Mouse (Mus musculus): Measurements from ENCODE around the gene Uqcrq. TPM values are rescaled to one million over a fixed set of nuclear protein-coding genes. Genes with fewer than 3 reads are reported as not detected.

The Uqcrq gene
- polyA plus RNA-seq, 1 experiment from 2014 or later, result 664 TPM

DNA sequence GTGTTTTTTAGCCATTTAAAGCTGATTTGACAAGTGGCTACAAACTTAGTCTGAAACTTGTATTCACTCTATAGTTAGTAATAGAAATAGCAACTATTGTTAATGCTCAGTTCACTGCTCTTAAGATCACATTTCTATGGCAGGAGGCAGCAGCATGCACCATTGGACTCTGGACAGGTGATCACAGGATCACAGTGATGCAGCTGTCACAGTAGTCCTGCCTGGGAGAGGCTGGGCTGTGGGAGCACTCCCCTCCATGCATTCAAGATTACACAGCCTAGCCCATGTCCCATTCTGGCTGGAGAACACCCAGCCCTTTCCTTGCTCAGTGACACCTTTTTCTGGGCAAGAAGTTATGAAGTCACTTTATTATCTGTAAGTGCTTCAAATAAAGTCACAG, 12.6 kb downstream of the Uqcrq start:
- POLR2A ChIA-PET, result no interaction called here
- DNase-seq (ENCODE audit: low read depth, low spot score) (no peak), ATAC-seq (no peak)
- CTCF ChIA-PET, result interaction anchor here (1.3 to 3.2 kb wide), 2 partner anchors 17 to 26 kb away, joined by 3 to 11 read pairs; no protein-coding TSS in a partner anchor
- H3K27me3 ChIP-seq, result no peaks in the 10 kb centered on the region
- in situ Hi-C loops (cut with MboI; ENCODE audit: low pct_unique_long_range_greater_than_20kb), result no loop called here
- TF ChIP-seq CTCF (IDR thresholded peaks at IDR 0.05), result no peak

DNA sequence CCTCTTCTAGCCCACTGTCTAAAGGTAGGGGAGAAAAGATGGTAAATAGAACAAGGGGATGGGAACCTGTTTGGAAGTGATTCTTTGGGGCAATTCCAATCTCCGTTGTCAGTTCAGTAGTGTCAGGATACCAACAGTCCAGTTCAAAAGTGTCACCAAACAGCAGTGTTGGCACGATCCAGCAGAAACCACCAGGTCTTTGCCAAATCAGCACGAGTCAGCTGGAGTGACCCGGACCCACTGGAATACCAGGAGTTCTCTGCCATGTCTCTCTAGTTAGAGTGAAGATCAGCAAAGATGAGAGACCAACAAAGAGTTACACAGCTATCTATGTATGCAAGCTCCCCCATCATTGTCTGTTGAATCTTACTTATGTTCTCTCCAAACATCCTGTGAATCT, 16.8 kb downstream of the Uqcrq start:
- CTCF ChIA-PET, result interaction anchor here (1.3 kb wide), 1 partner anchor 9 kb away, joined by 4 read pairs; the partner anchor contains the start of gene Leap2

DNA sequence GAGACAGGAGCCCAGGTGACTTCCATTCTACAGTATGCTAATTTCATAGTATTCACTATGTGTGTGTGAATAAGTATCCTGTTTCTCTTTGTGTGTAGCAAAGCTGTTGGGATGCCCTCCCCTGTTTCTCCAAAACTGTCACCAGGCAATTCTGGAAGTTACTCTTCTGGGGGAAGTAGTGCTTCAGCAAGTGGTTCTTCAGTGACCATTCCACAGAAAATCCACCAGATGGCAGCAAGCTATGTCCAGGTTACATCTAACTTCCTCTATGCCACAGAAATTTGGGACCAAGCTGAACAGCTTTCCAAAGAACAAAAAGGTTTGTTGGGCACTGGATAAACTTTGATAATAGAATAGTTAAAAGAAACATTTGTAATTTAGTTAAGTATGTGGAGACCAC, 18.9 kb downstream of the Uqcrq start:
- H3K27me3 ChIP-seq, result no peaks in the 10 kb centered on the region
- in situ Hi-C loops (cut with MboI; ENCODE audit: low pct_unique_long_range_greater_than_20kb), result no loop called here
- TF ChIP-seq CTCF (IDR thresholded peaks at IDR 0.05), result peak; percentile 75
- ChIA-PET POLR2A (no interaction called here), CTCF (interaction anchor here (0.7 to 4.3 kb wide), 6 partner anchors 8 to 87 kb away, joined by 3 to 31 read pairs (median 4); partner anchors contain the start of genes Leap2 and Zcchc10)
- ATAC-seq (no peak), DNase-seq (ENCODE audit: low read depth, low spot score) (no peak)

More for the DNA sequence above, 16.8 kb downstream of the Uqcrq start:
- TF ChIP-seq CTCF (IDR thresholded peaks at IDR 0.05), result no peak
- ATAC-seq (no peak), DNase-seq (ENCODE audit: low read depth, low spot score) (no peak)
- H3K27me3 ChIP-seq, result no peaks in the 10 kb centered on the region
- POLR2A ChIA-PET, result no interaction called here
- in situ Hi-C loops (cut with MboI; ENCODE audit: low pct_unique_long_range_greater_than_20kb), result no loop called here

DNA sequence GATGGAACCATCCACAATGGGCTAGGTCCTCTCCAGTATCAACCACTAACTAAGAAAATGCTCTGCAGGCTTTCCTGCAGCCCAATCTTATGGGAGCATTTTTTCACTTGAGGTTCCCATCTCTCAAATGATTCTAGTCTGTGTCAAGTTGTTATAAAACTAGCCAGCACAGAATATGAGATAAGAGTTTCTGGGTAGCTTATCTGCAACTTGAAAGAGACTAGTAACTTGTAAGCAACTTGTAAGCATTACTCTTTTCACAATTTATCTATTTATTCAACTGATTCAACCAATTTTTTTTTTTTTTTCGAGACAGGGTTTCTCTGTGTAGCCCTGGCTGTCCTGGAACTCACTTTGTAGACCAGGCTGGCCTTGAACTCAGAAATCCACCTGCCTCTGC, 27.0 kb downstream of the Uqcrq start:
- H3K27me3 ChIP-seq, result no peaks in the 10 kb centered on the region
- TF ChIP-seq CTCF (IDR thresholded peaks at IDR 0.05), result no peak
- in situ Hi-C loops (cut with MboI; ENCODE audit: low pct_unique_long_range_greater_than_20kb), result no loop called here
- ATAC-seq, result no peak
- DNase-seq (ENCODE audit: low read depth, low spot score), result no peak
- ChIA-PET POLR2A (no interaction called here), CTCF (interaction anchor here (0.8 to 5.6 kb wide), 2 partner anchors 7 to 14 kb away, joined by 4 to 31 read pairs; no protein-coding TSS in a partner anchor)

DNA sequence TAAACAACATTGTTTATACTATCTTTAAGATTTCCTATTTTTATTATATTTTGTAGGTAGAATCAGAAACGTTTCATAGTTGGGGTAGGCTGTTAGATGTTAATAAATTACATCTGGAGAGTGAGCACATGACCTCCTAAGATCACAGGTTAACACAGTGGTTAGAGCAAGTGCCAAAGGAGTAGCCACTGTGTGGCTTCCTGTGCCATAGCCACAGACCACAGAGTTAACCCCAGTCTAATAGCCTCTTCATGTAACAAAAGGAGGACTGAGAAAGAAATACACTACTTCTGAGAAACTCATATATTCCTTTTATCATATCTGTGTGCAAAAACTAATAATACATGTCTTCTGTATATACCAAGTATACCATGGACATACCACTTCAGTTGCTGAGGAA, 36.8 kb downstream of the Uqcrq start:
- CTCF ChIA-PET, result no interaction called here
- in situ Hi-C loops (cut with MboI; ENCODE audit: low pct_unique_long_range_greater_than_20kb), result no loop called here
- TF ChIP-seq CTCF (IDR thresholded peaks at IDR 0.05), result no peak
- no peaks in the 10 kb centered on the region for H3K27me3 ChIP-seq
- ATAC-seq (no peak), DNase-seq (ENCODE audit: low read depth, low spot score) (no peak)
- POLR2A ChIA-PET, result no interaction called here

DNA sequence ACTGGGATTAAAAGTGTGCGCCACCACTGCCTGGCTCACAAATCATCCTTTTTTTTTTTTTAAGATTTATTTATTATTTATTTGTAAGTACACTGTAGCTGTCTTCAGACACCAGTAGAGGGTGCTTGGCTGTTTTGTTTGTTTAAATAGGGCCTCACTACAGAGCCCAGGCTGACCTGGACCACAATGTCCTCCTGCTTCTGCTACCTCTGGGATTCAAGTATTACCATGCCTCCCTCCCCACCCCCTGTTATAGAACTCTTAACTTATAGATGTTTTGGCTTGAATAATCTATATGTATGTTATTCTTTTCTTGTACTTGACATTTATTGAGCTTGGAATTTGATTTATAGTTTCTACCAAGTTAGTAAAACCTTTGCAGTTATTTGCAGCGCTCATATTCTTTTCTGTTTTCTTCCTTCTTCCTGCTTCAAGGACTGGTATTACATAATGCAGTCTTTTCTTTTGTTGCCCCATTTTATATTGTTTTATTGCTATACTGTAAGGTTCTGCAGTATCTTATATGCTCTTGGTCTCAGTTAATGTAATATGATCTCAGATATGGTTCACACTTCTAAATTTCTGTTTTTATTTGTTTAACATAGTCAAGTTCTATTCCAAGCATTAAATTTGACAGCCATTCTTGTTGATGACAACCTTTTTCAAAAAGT, 46.7 kb downstream of the Uqcrq start:
- TF ChIP-seq CTCF (IDR thresholded peaks at IDR 0.05), result no peak
- DNase-seq (ENCODE audit: low read depth, low spot score) (no peak), ATAC-seq (no peak)
- ChIA-PET POLR2A (no interaction called here), CTCF (interaction anchor here (0.6 kb wide), 1 partner anchor 8 kb away, joined by 3 read pairs; no protein-coding TSS in a partner anchor)
- no peaks in the 10 kb centered on the region for H3K27me3 ChIP-seq
- in situ Hi-C loops (cut with MboI; ENCODE audit: low pct_unique_long_range_greater_than_20kb), result no loop called here

DNA sequence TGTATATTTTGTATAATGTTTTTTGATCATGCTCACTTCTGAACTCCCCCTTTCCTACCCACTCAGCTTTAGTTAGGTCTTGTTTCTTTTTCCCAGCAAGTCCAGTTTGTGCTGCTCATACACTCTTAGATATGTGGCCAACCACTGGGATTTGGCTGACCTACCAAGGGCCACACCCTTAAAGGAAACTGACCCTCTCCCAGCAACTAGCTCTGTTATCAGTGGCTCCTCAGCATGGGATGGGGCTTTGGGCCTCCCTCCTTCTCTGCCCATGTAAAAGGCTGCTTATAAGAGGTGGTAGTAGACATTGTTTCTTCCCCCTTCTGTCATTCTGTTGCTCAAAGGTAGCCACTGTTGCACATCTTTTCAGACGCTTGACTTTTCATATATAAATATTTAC, 51.7 kb downstream of the Uqcrq start:
- in situ Hi-C loops (cut with MboI; ENCODE audit: low pct_unique_long_range_greater_than_20kb), result no loop called here
- CTCF ChIA-PET, result no interaction called here
- DNase-seq (ENCODE audit: low read depth, low spot score), result no peak
- ATAC-seq, result no peak
- POLR2A ChIA-PET, result no interaction called here
- no peak for TF ChIP-seq CTCF (IDR thresholded peaks at IDR 0.05)
- H3K27me3 ChIP-seq, result no peaks in the 10 kb centered on the region

Other genes with a start within 250 kb of the Uqcrq start
- gene Hspa4, start 130.4 kb downstream of the Uqcrq start, polyA plus RNA-seq (2021), result 190 TPM
- gene Zcchc10, start 106.2 kb downstream of the Uqcrq start, polyA plus RNA-seq (2021), result 14.4 TPM
- 73.6 TPM for gene Aff4, start 80.0 kb downstream of the Uqcrq start, polyA plus RNA-seq (2021)
- 0.12 TPM for gene Leap2, start 7.7 kb downstream of the Uqcrq start, polyA plus RNA-seq (2021)
- 0.08 TPM for gene Gdf9, start 192 bp upstream of the Uqcrq start, polyA plus RNA-seq (2021)
- gene Gm10447, start 26.3 kb upstream of the Uqcrq start, polyA plus RNA-seq (2021), result not detected
- gene Shroom1, start 26.4 kb upstream of the Uqcrq start, polyA plus RNA-seq (2021), result not detected
- gene Gm9837, start 39.6 kb upstream of the Uqcrq start, polyA plus RNA-seq (2021), result not detected
- not detected for gene Gm9945, start 49.3 kb upstream of the Uqcrq start, polyA plus RNA-seq (2021)
- gene Sowaha, start 49.4 kb upstream of the Uqcrq start, polyA plus RNA-seq (2021), result not detected
- 55.7 TPM for gene Sept8, start 88.4 kb upstream of the Uqcrq start, polyA plus RNA-seq (2021)
- 52.7 TPM for gene Kif3a, start 136.5 kb upstream of the Uqcrq start, polyA plus RNA-seq (2021)
- gene Il4, start 187.8 kb upstream of the Uqcrq start, polyA plus RNA-seq (2021), result 3.2 TPM
- not detected for gene Il13, start 203.9 kb upstream of the Uqcrq start, polyA plus RNA-seq (2021)

All from Patski (cell line).